Mouse (Mus musculus) embryonic facial prominence, embryonic 12.5 days (tissue): Measurements from ENCODE around the gene Ugt1a6b. TPM values are rescaled to one million over a fixed set of nuclear protein-coding genes. Genes with fewer than 3 reads are reported as not detected.
"Not testable (repeated sequence)": the region's sequence is repeated elsewhere in the genome, so short reads cannot be mapped to it uniquely, and the experiment has no call there.

ENCODE experiments used
- ATAC-seq: fragments of 200-750 bp; cut with Nextera tagmentation; 2 replicates; pipeline ENCODE4 v1.8.0; 2017; ENCODE audit not compliant: insufficient number of reproducible peaks, insufficient read depth, low FRiP score, low TSS enrichment
- H3K27ac ChIP-seq: fragments of 300-500 bp; sonication (generic); 2 replicates; pipeline ENCODE4 v1.5.1; 2016; ENCODE audit warnings: mild to moderate bottlenecking
- H3K27me3 ChIP-seq: fragments of 300-500 bp; sonication (generic); 2 replicates; pipeline ENCODE4 v1.6.1; 2016; ENCODE audit warnings: mild to moderate bottlenecking, moderate library complexity
- H3K36me3 ChIP-seq: fragments of 300-500 bp; sonication (generic); 2 replicates; pipeline ENCODE4 v1.6.1; 2016; ENCODE audit warnings: mild to moderate bottlenecking
- H3K4me1 ChIP-seq: fragments of 300-500 bp; sonication (generic); 2 replicates; pipeline ENCODE4 v1.6.1; 2016
- H3K4me2 ChIP-seq: fragments of 300-500 bp; sonication (generic); replicated peaks from 2 replicates; pipeline ENCODE4 v1.6.1; 2016; ENCODE audit warnings: mild to moderate bottlenecking, moderate library complexity
- H3K4me3 ChIP-seq: fragments of 300-500 bp; sonication (generic); 2 replicates; pipeline ENCODE4 v1.5.1; 2016; ENCODE audit warnings: mild to moderate bottlenecking
- H3K9ac ChIP-seq: fragments of 300-500 bp; sonication (generic); 2 replicates; pipeline ENCODE4 v1.6.1; 2016; ENCODE audit warnings: mild to moderate bottlenecking, moderate library complexity
- H3K9me3 ChIP-seq: fragments of 300-500 bp; sonication (generic); 2 replicates; pipeline ENCODE4 v1.6.1; 2016; ENCODE audit warnings: mild to moderate bottlenecking, moderate library complexity
- WGBS: fragments of 180-500 bp; shearing (Covaris S2); methylation state at CpG from one replicate; pipeline ENCODE4 v1.1.7; 2016; 5-methylcytosine and 5-hydroxymethylcytosine counted together
- polyA plus RNA-seq: library from polyadenylated mRNA; unstranded; fragments of >200 nt; fragmentation: Nextera tagmentation; extraction: Ambion mirVana; gene quantifications from 2 replicates; pipeline ENCODE4 v1.2.1, GENCODE M21; 2016

The Ugt1a6b gene
- polyA plus RNA-seq, 1 experiment from 2014 or later = not detected

- not testable (repeated sequence) for ATAC-seq, H3K9me3 ChIP-seq
- WGBS = 71% methylated on average over 4 of the region's 4 CpGs
Observed at GRCm38 (mm10) chr1:88125827-88126360, 22.8 kb downstream of the Ugt1a6b start.

GRCm38 (mm10) chr1:88129091-88129490, 26.0 kb downstream of the Ugt1a6b start:
- ATAC-seq, H3K36me3 ChIP-seq, H3K27ac ChIP-seq, H3K9me3 ChIP-seq, H3K9ac ChIP-seq, H3K4me1 ChIP-seq, H3K27me3 ChIP-seq, H3K4me2 ChIP-seq, H3K4me3 ChIP-seq: not testable (repeated sequence)
- 83% methylated on average over 2 of the region's 2 CpGs for WGBS

More at GRCm38 (mm10) chr1:88125827-88126360, 22.8 kb downstream of the Ugt1a6b start:
- not testable (repeated sequence) for H3K4me2 ChIP-seq, H3K27ac ChIP-seq, H3K9ac ChIP-seq, H3K4me3 ChIP-seq, H3K27me3 ChIP-seq, H3K4me1 ChIP-seq, H3K36me3 ChIP-seq

- not testable (repeated sequence) for ATAC-seq, H3K27ac ChIP-seq, H3K36me3 ChIP-seq, H3K27me3 ChIP-seq, H3K4me2 ChIP-seq, H3K4me3 ChIP-seq, H3K9me3 ChIP-seq, H3K4me1 ChIP-seq, H3K9ac ChIP-seq
- WGBS = 83% methylated on average over 1 of the region's 1 CpGs
Observed at GRCm38 (mm10) chr1:88130223-88130622, 27.2 kb downstream of the Ugt1a6b start.

- Histone ChIP-seq H3K36me3 (no peaks in the 10 kb centered on the region), H3K4me1 (peaks cover 7% of the 10 kb centered on the region; the same call in 1 of the 2 replicates), H3K9me3 (no peaks in the 10 kb centered on the region), H3K27me3 (no peaks in the 10 kb centered on the region), H3K27ac (peak overlapping the region; percentile 38), H3K4me2 (no peak overlapping the region), H3K4me3 (no peak overlapping the region), H3K9ac (no peak overlapping the region)
- ATAC-seq = no peak
- 48% methylated on average over 3 of the region's 3 CpGs for WGBS
Observed at GRCm38 (mm10) chr1:88133908-88134456, 30.9 kb downstream of the Ugt1a6b start.

- H3K4me3 ChIP-seq, H3K4me2 ChIP-seq, H3K36me3 ChIP-seq, H3K9me3 ChIP-seq, H3K9ac ChIP-seq, H3K4me1 ChIP-seq, H3K27me3 ChIP-seq: not testable (repeated sequence)
- WGBS = 41% methylated on average over 5 of the region's 5 CpGs
- ATAC-seq = 0 out of 2 replicates have a peak, but pooled peaks have one; percentile 52
- peak within 1 kb of the TSS; percentile 38 for H3K27ac ChIP-seq
Observed at GRCm38 (mm10) chr1:88134457-88135011, 31.5 kb downstream of the Ugt1a6b start, which contains the start of gene Ugt1a6a. Ugt1a6a (plus strand) TSS chr1:88134809.

GRCm38 (mm10) chr1:88135229-88135904, 32.3 kb downstream of the Ugt1a6b start:
- not testable (repeated sequence) for H3K4me1 ChIP-seq, H3K4me2 ChIP-seq, H3K4me3 ChIP-seq, H3K36me3 ChIP-seq, H3K27me3 ChIP-seq, H3K9ac ChIP-seq, H3K9me3 ChIP-seq, H3K27ac ChIP-seq, ATAC-seq
- WGBS = 87% methylated on average over 6 of the region's 6 CpGs

GRCm38 (mm10) chr1:88136646-88137045, 33.6 kb downstream of the Ugt1a6b start:
- Histone ChIP-seq H3K4me3 (no peak overlapping the region), H3K9me3 (no peaks in the 10 kb centered on the region), H3K9ac (no peak overlapping the region), H3K27me3 (no peaks in the 10 kb centered on the region), H3K4me1 (peaks cover 7% of the 10 kb centered on the region; the same call in 1 of the 2 replicates), H3K36me3 (no peaks in the 10 kb centered on the region), H3K27ac (no peak overlapping the region), H3K4me2 (no peak overlapping the region)
- no peak for ATAC-seq
- WGBS = 71% methylated on average over 2 of the region's 2 CpGs

GRCm38 (mm10) chr1:88137264-88137663, 34.2 kb downstream of the Ugt1a6b start:
- no peaks in the 10 kb centered on the region for H3K27me3 ChIP-seq
- H3K4me1 ChIP-seq = peaks cover 7% of the 10 kb centered on the region; the same call in 1 of the 2 replicates
- H3K9me3 ChIP-seq = no peaks in the 10 kb centered on the region
- ATAC-seq = no peak
- WGBS = 83% methylated on average over 3 of the region's 3 CpGs
- H3K36me3 ChIP-seq = no peaks in the 10 kb centered on the region
- no peak overlapping the region for H3K4me3 ChIP-seq
- H3K27ac ChIP-seq = no peak overlapping the region
- no peak overlapping the region for H3K9ac ChIP-seq
- H3K4me2 ChIP-seq = no peak overlapping the region

GRCm38 (mm10) chr1:88138145-88138544, 35.1 kb downstream of the Ugt1a6b start:
- 91% methylated on average over 1 of the region's 1 CpGs for WGBS
- no peaks in the 10 kb centered on the region for H3K36me3 ChIP-seq
- H3K4me3 ChIP-seq = no peak overlapping the region

GRCm38 (mm10) chr1:88140492-88140891, 37.4 kb downstream of the Ugt1a6b start:
- H3K9me3 ChIP-seq = not testable (repeated sequence)

More at GRCm38 (mm10) chr1:88138145-88138544, 35.1 kb downstream of the Ugt1a6b start:
- no peak overlapping the region for H3K4me2 ChIP-seq
- no peak overlapping the region for H3K27ac ChIP-seq
- H3K9ac ChIP-seq = no peak overlapping the region
- H3K9me3 ChIP-seq = no peaks in the 10 kb centered on the region
- no peaks in the 10 kb centered on the region for H3K27me3 ChIP-seq
- peaks cover 7% of the 10 kb centered on the region; the same call in 1 of the 2 replicates for H3K4me1 ChIP-seq
- no peak for ATAC-seq

GRCm38 (mm10) chr1:88143966-88144675, 41.1 kb downstream of the Ugt1a6b start:
- not testable (repeated sequence) for H3K27ac ChIP-seq, H3K9ac ChIP-seq, H3K4me1 ChIP-seq, H3K27me3 ChIP-seq, H3K4me3 ChIP-seq, H3K36me3 ChIP-seq, H3K4me2 ChIP-seq, ATAC-seq, H3K9me3 ChIP-seq
- 3% methylated on average over 5 of the region's 5 CpGs for WGBS

More at GRCm38 (mm10) chr1:88140492-88140891, 37.4 kb downstream of the Ugt1a6b start:
- not testable (repeated sequence) for H3K27ac ChIP-seq, H3K9ac ChIP-seq, H3K4me3 ChIP-seq, H3K27me3 ChIP-seq, H3K4me2 ChIP-seq, H3K36me3 ChIP-seq, ATAC-seq, H3K4me1 ChIP-seq
- WGBS = 61% methylated on average over 1 of the region's 1 CpGs
